Mouse (Mus musculus) heart, adult 8-10 months (tissue): Measurements from ENCODE around the gene Tpbg. TPM values are rescaled to one million over a fixed set of nuclear protein-coding genes. Genes with fewer than 3 reads are reported as not detected.
"Not testable (repeated sequence)": the region's sequence is repeated elsewhere in the genome, so short reads cannot be mapped to it uniquely, and the experiment has no call there.

Source experiments
- DNase-seq: peaks from one replicate; pipeline ENCODE4 v3.0.0; 2022; ENCODE audit warnings: low spot score
- total RNA-seq, 4 experiments: library from RNA; stranded (reverse); gene quantifications; 2 replicates each; pipeline ENCODE4 v1.2.4; 2022

The Tpbg gene
- 1 to 10 TPM in 2 of 4 experiments, under 1 TPM in 2; 0.44 to 2.3 (median 1.1) TPM for total RNA-seq

GRCm38 (mm10) chr9:85842351-85843011 is at the start of gene Tpbg:
Tpbg (plus strand) TSS chr9:85842380.
- DNase-seq = peak; percentile 4

- DNase-seq = not testable (repeated sequence)
These were observed 40.2 kb upstream of the Tpbg start for GRCm38 (mm10) chr9:85801986-85802385.

GRCm38 (mm10) chr9:85802563-85802962 is 39.6 kb upstream of the Tpbg start:
- no peak for DNase-seq

GRCm38 (mm10) chr9:85806411-85806810 is 35.8 kb upstream of the Tpbg start:
- no peak for DNase-seq

GRCm38 (mm10) chr9:85809246-85809645 is 32.9 kb upstream of the Tpbg start:
- DNase-seq = no peak

- no peak for DNase-seq
These were observed 21.4 kb upstream of the Tpbg start for GRCm38 (mm10) chr9:85820829-85821228.

- DNase-seq = no peak
These were observed 6.4 kb upstream of the Tpbg start for GRCm38 (mm10) chr9:85835521-85836425.

GRCm38 (mm10) chr9:85839626-85840025 is 2.6 kb upstream of the Tpbg start:
- no peak for DNase-seq

GRCm38 (mm10) chr9:85841891-85842290 is 289 bp upstream of the Tpbg start:
- DNase-seq = peak; percentile 27

GRCm38 (mm10) chr9:85843031-85843890 is 1.1 kb downstream of the Tpbg start:
- DNase-seq = peak; percentile 28

GRCm38 (mm10) chr9:85843891-85844646 is 1.9 kb downstream of the Tpbg start:
- no peak for DNase-seq

- no peak for DNase-seq
These were observed 2.4 kb downstream of the Tpbg start for GRCm38 (mm10) chr9:85844647-85844983.

- no peak for DNase-seq
These were observed 4.0 kb downstream of the Tpbg start for GRCm38 (mm10) chr9:85846186-85846585.

- no peak for DNase-seq
These were observed 12.6 kb downstream of the Tpbg start for GRCm38 (mm10) chr9:85854780-85855179.

- DNase-seq = no peak
These were observed 14.3 kb downstream of the Tpbg start for GRCm38 (mm10) chr9:85856511-85856910.

- no peak for DNase-seq
These were observed 18.9 kb downstream of the Tpbg start for GRCm38 (mm10) chr9:85861065-85861464.

- DNase-seq = no peak
These were observed 20.4 kb downstream of the Tpbg start for GRCm38 (mm10) chr9:85862562-85862961.

GRCm38 (mm10) chr9:85872908-85873307 is 30.7 kb downstream of the Tpbg start:
- DNase-seq = no peak

GRCm38 (mm10) chr9:85893681-85894080 is 51.5 kb downstream of the Tpbg start:
- no peak for DNase-seq
